Mouse (Mus musculus) adipose tissue, adult 10 weeks (tissue): ENCODE measurements around the gene Dr1. TPM values are rescaled to one million over a fixed set of nuclear protein-coding genes. Genes with fewer than 3 reads are reported as not detected.

Experiments used
- polyA plus RNA-seq: library from polyadenylated mRNA; stranded (reverse); fragments of 350-450 nt; fragmentation: Illumina TruSeq; extraction: RNeasy Lipid Tissue Mini Kit (QIAGEN cat#74804); gene quantifications from one replicate; pipeline ENCODE4 v1.2.3, GENCODE M21; 2014; ENCODE audit warnings: low read depth, low replicate concordance

The Dr1 gene
- polyA plus RNA-seq, result 23.2 TPM

GRCm38 (mm10) chr5:108268127-108269062, at the start of gene Dr1:
Dr1 (plus strand) TSS chr5:108268897.

GRCm38 (mm10) chr5:108312224-108313064, 43.7 kb downstream of the Dr1 start, which contains the start of gene Pigg:
Pigg (plus strand) TSS chr5:108312609.

Other genes starting within 250 kb of the Dr1 start
- gene Mtf2, start 203.2 kb upstream of the Dr1 start, polyA plus RNA-seq, result 15.4 TPM
- 30.8 TPM for gene Tmed5, start 136.3 kb upstream of the Dr1 start, polyA plus RNA-seq
- 0.45 TPM for gene Ccdc18, start 136.0 kb upstream of the Dr1 start, polyA plus RNA-seq
- 11.9 TPM for gene Pigg, start 43.7 kb downstream of the Dr1 start, polyA plus RNA-seq
- gene Gm42517, start 99.0 kb downstream of the Dr1 start, polyA plus RNA-seq, result 1.7 TPM
- gene Pde6b, start 119.5 kb downstream of the Dr1 start, polyA plus RNA-seq, result not detected
- gene Atp5k, start 165.6 kb downstream of the Dr1 start, polyA plus RNA-seq, result 435 TPM
- gene Mfsd7a, start 180.0 kb downstream of the Dr1 start, polyA plus RNA-seq, result 5.0 TPM
- gene Pcgf3, start 192.3 kb downstream of the Dr1 start, polyA plus RNA-seq, result 11.3 TPM